Mouse (Mus musculus) lung, postnatal 0 days (tissue): Measurements from ENCODE around the gene Cul4a. TPM values are rescaled to one million over a fixed set of nuclear protein-coding genes. Genes with fewer than 3 reads are reported as not detected.

Experiments used
- ATAC-seq: fragments of 200-750 bp; cut with Nextera tagmentation; 2 replicates; pipeline ENCODE4 v1.8.0; 2017; ENCODE audit warnings: moderate library complexity
- DNase-seq: peaks from one replicate; pipeline ENCODE4 v3.0.0-alpha.2; 2016; ENCODE audit warnings: low spot score
- H3K27ac ChIP-seq: fragments of 300-500 bp; sonication (generic); 2 replicates; pipeline ENCODE4 v1.5.1; 2014; ENCODE audit warnings: antibody characterized with exemption, mild to moderate bottlenecking, low read length, mixed read lengths
- H3K27me3 ChIP-seq: fragments of 300-500 bp; sonication (generic); replicated peaks from 2 replicates; pipeline ENCODE4 v1.6.1; 2014; ENCODE audit warnings: low read length, mixed read lengths; ENCODE audit not compliant: insufficient read depth
- H3K36me3 ChIP-seq: fragments of 300-500 bp; sonication (generic); 2 replicates; pipeline ENCODE4 v1.6.1; 2014; ENCODE audit warnings: low read length, mixed read lengths; ENCODE audit not compliant: insufficient read depth
- H3K4me1 ChIP-seq: fragments of 300-500 bp; sonication (generic); 2 replicates; pipeline ENCODE4 v1.6.1; 2014; ENCODE audit warnings: antibody characterized with exemption, low read depth, low read length, mixed read lengths; ENCODE audit not compliant: insufficient read depth
- H3K4me2 ChIP-seq: fragments of 300-500 bp; sonication (generic); replicated peaks from 2 replicates; pipeline ENCODE4 v1.6.1; 2014; ENCODE audit warnings: low read depth, mild to moderate bottlenecking, low read length, moderate library complexity, mixed read lengths
- H3K4me3 ChIP-seq: fragments of 300-500 bp; sonication (generic); 2 replicates; pipeline ENCODE4 v1.5.1; 2014; ENCODE audit warnings: low read depth, low read length
- H3K9ac ChIP-seq: fragments of 300-500 bp; sonication (generic); replicated peaks from 2 replicates; pipeline ENCODE4 v1.6.1; 2014; ENCODE audit warnings: low read depth, mild to moderate bottlenecking
- H3K9me3 ChIP-seq: fragments of 300-500 bp; sonication (generic); 2 replicates; pipeline ENCODE4 v1.6.1; 2016; ENCODE audit warnings: low read length, mixed read lengths
- CTCF ChIP-seq: IDR thresholded peaks from 2 replicates; pipeline ENCODE4 v1.5.1; 2016; ENCODE audit warnings: antibody characterized with exemption, mild to moderate bottlenecking
- EP300 ChIP-seq: IDR thresholded peaks from 2 replicates; pipeline ENCODE4 v1.6.1; 2016; ENCODE audit warnings: antibody characterized with exemption, mild to moderate bottlenecking, control low read depth
- WGBS: fragments of 180-500 bp; shearing (Covaris S2); extraction: QIAGEN DNeasy Blood & Tissue Kit; methylation state at CpG from one replicate; pipeline ENCODE4 v1.1.7; 2014; 5-methylcytosine and 5-hydroxymethylcytosine counted together
- polyA plus RNA-seq: library from polyadenylated mRNA; unstranded; fragments of >200 nt; fragmentation: Nextera tagmentation; extraction: Ambion mirVana; gene quantifications from 2 replicates; pipeline ENCODE4 v1.2.1, GENCODE M21; 2015

Cul4a gene
- polyA plus RNA-seq, 1 experiment from 2014 or later: 59.5 TPM

DNA sequence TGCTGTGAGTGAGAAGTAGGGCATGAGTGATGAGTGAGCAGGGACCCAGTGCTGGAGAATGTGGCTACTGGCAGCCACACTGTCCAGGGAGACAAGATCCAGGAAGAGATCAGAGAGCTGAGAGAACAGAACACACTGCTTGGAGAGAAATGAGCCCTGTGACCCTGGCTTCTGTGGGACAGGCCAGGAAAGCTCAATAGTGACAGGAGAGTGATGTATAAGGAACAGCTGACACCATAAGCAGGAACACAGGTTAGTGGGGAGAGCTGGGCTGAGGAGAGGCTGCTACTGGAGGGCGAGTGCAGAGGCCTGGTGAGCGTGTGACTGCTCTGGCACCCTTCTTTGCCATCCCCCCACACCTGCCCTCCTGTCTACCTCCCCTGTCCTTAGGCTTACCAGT lies 45.5 kb downstream of the Cul4a start:
- Histone ChIP-seq H3K36me3 (peaks cover 10% of the 10 kb centered on the region), H3K4me1 (no peaks in the 10 kb centered on the region), H3K9ac (no peak overlapping the region), H3K27ac (no peak overlapping the region), H3K9me3 (no peaks in the 10 kb centered on the region), H3K27me3 (no peaks in the 10 kb centered on the region), H3K4me3 (no peak overlapping the region), H3K4me2 (no peak overlapping the region)
- 86% methylated on average over 2 of the region's 2 CpGs for WGBS
- DNase-seq: no peak
- no peak for ATAC-seq
- no peak for TF ChIP-seq CTCF
- no peak for TF ChIP-seq EP300

DNA sequence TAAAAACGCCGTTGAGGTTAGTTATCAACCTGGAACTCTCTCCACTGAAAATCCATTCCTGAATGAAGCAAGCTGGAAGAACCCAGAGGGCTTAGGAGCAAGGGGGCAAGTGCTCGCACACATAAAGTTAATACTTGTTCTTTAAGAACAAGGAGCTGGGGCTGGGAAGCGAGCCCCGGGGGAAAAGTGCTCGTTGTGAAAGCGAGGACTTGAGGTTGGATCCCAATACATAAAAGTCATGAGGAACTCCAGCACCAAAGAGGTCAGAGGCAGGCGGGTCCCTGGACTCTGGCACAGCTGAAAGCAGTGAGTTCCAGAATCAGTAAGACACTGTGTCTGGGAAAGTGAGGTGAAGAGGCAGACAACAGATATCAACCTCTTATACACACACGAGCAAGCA lies 48.7 kb downstream of the Cul4a start:
- no peak for DNase-seq
- H3K4me2 ChIP-seq: no peak overlapping the region
- no peak overlapping the region for H3K9ac ChIP-seq
- ATAC-seq: no peak
- WGBS: 76% methylated on average over 9 of the region's 9 CpGs
- no peaks in the 10 kb centered on the region for H3K9me3 ChIP-seq
- H3K27ac ChIP-seq: no peak overlapping the region
- no peak overlapping the region for H3K4me3 ChIP-seq
- H3K4me1 ChIP-seq: peaks cover 3% of the 10 kb centered on the region; the same call in 1 of the 2 replicates
- H3K27me3 ChIP-seq: no peaks in the 10 kb centered on the region
- peaks cover 2% of the 10 kb centered on the region for H3K36me3 ChIP-seq
- no peak for TF ChIP-seq EP300
- TF ChIP-seq CTCF: no peak

DNA sequence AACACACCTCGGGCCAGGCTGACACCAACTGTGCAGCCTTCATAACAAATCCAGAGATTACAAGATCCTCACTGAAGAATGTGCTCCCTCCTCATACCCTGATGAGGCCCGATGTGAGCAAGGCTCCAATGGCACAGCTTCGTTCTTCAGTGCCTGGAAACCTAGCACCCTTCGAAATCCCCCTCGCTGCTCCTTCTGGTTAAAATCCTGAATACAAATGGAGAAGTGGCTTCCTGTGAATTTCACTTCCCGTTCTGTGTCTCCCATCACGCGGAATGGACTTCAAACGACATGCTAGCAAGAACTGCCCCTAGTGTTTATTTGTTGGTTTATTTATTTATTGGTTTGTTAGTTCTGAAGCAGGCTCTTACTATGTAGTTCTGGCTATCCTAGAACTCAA lies 49.9 kb downstream of the Cul4a start:
- Histone ChIP-seq H3K27ac (no peak overlapping the region), H3K27me3 (no peaks in the 10 kb centered on the region), H3K9me3 (no peaks in the 10 kb centered on the region), H3K9ac (no peak overlapping the region), H3K4me1 (peaks cover 7% of the 10 kb centered on the region; the same call in 1 of the 2 replicates), H3K4me2 (no peak overlapping the region), H3K36me3 (no peaks in the 10 kb centered on the region), H3K4me3 (no peak overlapping the region)
- peak; percentile 28 for DNase-seq
- ATAC-seq: no peak
- TF ChIP-seq CTCF (no peak), EP300 (no peak)
- WGBS: 67% methylated on average over 9 of the region's 9 CpGs

DNA sequence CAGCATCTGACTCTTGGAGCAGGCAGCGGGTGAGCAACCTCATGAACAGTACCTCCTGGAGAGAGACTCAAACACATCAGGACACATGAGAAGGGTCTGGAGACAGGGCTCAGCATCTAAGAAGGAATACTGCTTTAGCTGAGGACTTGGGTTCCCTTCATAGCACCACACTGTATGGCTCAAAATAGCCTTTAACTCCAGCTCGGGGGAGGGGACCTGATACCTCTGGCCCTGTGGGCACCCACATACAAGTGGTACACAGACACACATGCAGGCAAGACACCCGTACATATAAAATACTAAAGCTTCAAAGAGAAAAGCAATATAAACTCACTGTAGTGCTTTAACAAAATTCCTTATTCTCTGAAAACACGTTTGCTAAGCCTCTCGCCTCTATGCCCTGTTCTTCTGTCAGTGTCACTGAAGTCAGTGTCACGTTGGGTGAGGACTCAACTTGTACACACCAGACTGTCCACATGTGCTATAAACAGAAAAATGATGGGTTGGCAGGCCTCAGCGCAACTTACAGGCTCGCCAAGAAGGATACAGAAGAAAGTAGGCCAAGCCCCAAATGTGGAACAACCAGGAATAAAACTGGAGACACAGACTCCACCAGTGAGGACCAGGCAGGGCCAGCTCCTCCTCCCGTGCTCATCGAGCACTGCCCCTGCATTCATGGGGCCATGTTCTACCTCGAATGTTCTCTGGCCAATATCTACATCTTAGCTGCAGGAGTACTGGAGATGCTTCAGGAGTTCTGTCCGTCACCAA lies 51.1 kb downstream of the Cul4a start:
- no peaks in the 10 kb centered on the region for H3K9me3 ChIP-seq
- H3K4me1 ChIP-seq: peaks cover 10% of the 10 kb centered on the region; the same call in 1 of the 2 replicates
- TF ChIP-seq CTCF: no peak
- no peak for TF ChIP-seq EP300
- H3K27me3 ChIP-seq: no peaks in the 10 kb centered on the region
- ATAC-seq: no peak
- no peaks in the 10 kb centered on the region for H3K36me3 ChIP-seq
- no peak overlapping the region for H3K9ac ChIP-seq
- no peak overlapping the region for H3K4me2 ChIP-seq
- no peak overlapping the region for H3K27ac ChIP-seq
- 68% methylated on average over 12 of the region's 12 CpGs for WGBS
- H3K4me3 ChIP-seq: no peak overlapping the region
- no peak for DNase-seq

DNA sequence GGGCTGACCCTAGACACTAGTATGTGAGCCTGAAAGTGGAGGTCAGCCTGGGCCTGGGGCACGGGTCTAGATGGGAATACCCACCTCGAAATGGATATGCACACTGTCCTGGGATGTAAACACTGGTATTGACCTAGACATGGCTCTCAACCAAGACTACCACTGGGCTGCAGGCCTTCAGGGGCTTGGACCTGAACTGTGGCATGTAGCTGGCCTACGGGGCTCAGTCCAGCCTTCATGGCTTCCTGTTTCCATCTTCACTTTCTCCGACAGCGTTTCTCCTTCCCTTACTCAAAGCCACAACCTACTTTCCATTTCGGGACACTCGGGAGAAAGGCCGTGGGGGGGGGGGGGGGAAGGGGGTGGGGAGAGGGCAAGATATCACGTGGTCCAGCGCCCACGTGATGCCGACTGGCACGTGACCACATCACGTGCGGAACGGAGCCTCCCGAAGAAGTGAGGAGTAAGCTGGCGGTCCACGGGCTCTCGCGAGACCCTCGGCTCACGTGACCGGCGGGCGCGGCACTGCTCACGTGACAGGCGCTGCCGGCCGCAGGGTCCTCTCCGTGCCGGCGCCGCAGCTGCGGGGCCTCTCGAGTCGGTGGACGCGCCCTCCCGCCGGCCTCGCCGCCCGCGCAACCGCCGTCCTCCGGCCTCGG lies 53.4 kb downstream of the Cul4a start, which contains the start of gene Lamp1:
TSS of gene Lamp1 (plus strand) at position 444 of the 659 bp plus-strand sequence.
- no peaks in the 10 kb centered on the region for H3K36me3 ChIP-seq
- TF ChIP-seq EP300: 0 out of 2 replicates have a peak, but pooled peaks have one; percentile 33
- no peak for TF ChIP-seq CTCF
- peak; percentile 98 for DNase-seq

DNA sequence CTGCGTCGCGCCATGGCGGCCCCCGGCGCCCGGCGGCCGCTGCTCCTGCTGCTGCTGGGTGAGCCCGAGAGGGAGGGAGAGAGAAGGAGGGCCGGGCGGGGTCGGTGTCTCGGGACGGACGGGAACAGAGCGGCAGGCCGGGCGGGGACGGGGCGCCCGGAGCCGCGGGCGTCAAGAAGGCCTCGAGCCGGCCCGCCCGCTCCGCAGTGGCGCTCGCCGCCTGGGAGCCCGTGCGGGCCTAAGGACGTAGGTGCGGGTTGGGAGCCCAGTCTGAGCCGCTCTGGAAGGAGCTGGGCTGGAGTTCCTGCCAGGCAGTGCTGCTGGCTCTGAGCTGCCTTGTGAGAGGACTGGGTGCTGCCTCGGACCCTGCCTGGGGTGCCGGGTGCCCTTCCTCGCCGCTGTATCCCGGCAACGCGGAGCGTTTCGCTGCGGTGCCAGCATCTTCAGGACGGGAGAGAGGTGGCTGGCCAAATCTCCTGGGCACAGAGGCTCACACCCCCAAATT lies 54.0 kb downstream of the Cul4a start:
- peak overlapping the region; percentile 92 for H3K27ac ChIP-seq
- peak overlapping the region; percentile 97 for H3K4me3 ChIP-seq
- no peaks in the 10 kb centered on the region for H3K9me3 ChIP-seq
- peak; percentile 33 for DNase-seq
- WGBS: under 1% methylated on average over 34 of the region's 49 CpGs
- no peak for TF ChIP-seq CTCF
- no peak for TF ChIP-seq EP300
- H3K27me3 ChIP-seq: no peaks in the 10 kb centered on the region
- H3K9ac ChIP-seq: peak overlapping the region; percentile 93
- H3K4me1 ChIP-seq: peaks cover 10% of the 10 kb centered on the region; the same call in 1 of the 2 replicates
- H3K4me2 ChIP-seq: peak overlapping the region; percentile 82
- no peaks in the 10 kb centered on the region for H3K36me3 ChIP-seq
- peak; percentile 71 for ATAC-seq

More for the DNA sequence above, 53.4 kb downstream of the Cul4a start, which contains the start of gene Lamp1:
- peak within 1 kb of the TSS; percentile 97 for H3K4me3 ChIP-seq
- H3K9me3 ChIP-seq: no peaks in the 10 kb centered on the region
- peak within 1 kb of the TSS; percentile 93 for H3K9ac ChIP-seq
- peak within 1 kb of the TSS; percentile 82 for H3K4me2 ChIP-seq
- under 1% methylated on average over 35 of the region's 50 CpGs for WGBS
- ATAC-seq: peak; percentile 98
- H3K27me3 ChIP-seq: no peaks in the 10 kb centered on the region
- H3K27ac ChIP-seq: peak within 1 kb of the TSS; percentile 92
- H3K4me1 ChIP-seq: peaks cover 10% of the 10 kb centered on the region; the same call in 1 of the 2 replicates
